Mouse (Mus musculus): ENCODE measurements around the gene Naip1.
A peak's percentile ranks its signal among the peaks of the same experiment; 100 is the strongest.
"Not testable (repeated sequence)": the region's sequence is repeated elsewhere in the genome, so short reads cannot be mapped to it uniquely, and the experiment has no call there.

Naip1 gene

DNA sequence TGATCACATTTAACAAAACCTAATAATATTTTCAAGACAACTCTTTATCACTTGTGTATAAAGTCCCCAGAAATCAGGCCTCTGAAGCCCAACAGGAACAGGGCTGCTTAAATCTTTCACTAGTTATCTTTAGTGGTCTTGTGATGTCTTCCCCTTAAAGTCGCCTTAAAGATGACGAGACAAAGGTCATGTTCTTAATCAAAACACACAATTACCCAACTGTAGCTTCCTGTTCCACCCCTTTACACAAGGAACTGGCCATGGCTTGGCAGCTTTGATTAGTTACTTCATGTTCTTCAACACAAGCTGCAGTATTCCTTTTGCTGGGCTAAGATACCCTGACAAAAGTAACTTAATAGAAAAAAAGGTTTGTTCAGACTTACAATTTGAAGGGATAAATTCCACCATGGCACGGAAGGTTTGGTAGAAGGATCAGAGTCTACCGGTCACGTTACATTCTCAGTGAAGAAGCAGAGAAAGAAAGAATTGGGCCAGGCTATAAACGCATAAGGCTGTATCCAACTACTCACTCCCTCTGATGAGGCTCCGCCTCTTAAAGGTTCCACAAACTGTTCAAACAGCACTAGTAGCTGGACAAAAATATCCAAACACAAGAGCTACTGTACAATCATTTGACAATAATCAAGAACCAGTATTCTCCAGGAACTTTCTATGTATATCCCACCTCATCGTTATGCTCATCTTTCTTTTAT lies at the start of gene Naip1:
Naip1 (minus strand) TSS at position 455 of the 713 bp plus-strand sequence.
- not testable (repeated sequence) for DNase-seq

DNA sequence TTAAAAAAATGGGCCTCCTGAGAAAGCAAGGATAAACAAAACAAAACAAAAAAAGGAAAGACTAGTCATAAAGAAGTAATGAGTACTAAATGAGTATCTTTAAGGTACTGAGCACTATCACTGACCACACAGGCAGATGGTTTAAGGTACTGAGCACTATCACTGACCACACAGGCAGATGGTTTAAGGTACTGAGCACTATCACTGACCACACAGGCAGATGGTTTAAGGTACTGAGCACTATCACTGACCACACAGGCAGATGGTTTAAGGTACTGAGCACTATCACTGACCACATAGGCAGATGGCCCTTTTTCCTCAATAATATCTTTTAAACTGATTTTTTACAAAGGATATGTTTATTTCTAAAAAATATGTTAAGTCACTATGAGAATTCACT lies 47.0 kb upstream of the Naip1 start:
- not testable (repeated sequence) for DNase-seq

DNA sequence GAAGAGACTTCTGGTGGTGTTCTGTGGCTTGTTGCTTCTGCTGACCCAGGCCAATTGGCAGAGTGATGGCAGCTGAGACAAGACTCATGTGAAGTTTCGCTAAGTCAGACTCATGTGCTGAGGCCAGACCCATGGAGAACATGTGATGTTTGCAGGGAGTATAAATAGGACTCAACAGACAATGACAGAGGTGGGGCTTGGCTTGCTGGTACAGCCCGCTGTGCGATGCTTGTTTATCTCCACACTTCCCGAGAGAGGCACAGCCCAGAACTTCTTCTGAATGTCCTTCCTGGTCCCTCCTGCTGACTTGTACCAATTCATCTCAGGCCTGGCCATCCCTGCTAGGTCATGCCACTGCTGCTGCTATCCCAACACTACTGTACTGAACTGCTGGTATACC lies 42.7 kb upstream of the Naip1 start:
- peak; percentile 52 for DNase-seq

DNA sequence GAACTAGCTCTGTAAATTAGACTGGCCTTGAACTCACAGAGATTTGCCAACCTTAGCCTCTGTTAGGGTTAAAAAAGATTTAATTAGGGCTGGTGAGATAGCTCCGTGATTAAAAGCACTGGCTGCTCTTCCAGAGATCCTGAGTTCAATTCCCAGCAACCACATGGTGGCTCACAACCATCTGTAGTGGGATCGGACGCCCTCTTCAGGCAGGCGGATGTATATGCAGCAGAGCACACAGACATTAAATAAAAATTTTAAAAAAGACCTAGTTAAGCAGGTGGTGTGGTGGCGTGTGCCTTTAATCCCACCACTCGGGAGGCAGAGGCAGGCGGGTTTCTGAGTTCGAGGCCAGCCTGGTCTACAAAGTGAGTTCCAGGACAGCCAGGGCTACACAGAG lies 41.7 kb upstream of the Naip1 start:
- DNase-seq = not testable (repeated sequence)

DNA sequence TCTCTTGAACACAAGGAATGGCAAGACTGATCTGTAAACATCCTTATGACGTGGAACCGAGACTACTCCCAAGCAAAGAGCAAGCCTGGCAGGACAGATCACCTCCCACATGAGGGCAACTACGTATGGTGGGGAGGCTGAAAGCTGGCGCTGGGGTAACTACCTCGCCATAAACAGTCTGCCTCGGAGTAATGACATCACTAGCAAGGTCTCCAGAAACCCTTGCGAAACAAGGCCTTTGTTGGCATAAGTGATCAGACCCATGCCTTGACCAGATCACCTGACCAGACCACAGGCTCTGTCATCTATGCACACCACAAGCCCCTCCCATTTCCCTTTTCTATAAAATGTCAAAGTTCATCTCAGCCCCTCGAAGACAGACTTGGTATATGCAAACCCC lies 40.6 kb upstream of the Naip1 start:
- no peak for DNase-seq

DNA sequence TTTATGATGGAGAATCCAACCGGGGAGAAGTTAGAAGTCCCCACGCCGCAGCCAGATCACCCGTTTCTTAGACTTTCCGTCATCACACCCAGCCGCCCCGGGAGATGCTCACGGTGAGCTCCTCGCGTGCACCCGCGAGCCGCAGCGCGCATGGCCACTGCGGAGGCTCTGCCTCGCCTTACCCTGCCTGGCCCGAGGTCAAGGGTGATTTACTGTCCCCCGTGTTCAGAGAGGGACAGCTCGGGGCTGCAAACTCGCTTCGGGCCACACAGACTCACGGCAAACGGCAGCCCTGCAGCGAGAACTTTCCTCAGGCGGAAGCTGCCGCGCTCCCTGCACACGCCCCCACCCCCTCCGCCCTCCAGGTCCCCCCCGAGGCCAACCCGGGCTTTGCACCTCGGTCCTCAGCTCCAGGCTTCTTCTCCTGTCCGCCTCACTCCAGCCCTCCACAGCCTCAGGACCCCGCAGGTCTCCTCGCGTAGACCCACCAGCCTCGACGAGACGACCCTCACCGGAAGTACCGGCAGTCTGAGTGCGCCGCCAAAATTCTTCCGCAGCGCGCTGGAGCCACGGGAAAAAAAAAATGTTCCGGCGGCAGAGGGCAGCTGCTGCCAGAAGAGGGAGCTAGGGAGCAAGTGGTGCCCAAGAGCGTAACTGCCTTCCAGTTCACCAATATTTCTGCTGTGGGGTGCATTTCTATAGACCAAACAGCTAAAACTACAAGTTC lies 39.6 kb upstream of the Naip1 start, which contains the start of gene Gtf2h2:
Gtf2h2 (minus strand) TSS at position 519 of the 727 bp plus-strand sequence.
- DNase-seq = peak; percentile 91

DNA sequence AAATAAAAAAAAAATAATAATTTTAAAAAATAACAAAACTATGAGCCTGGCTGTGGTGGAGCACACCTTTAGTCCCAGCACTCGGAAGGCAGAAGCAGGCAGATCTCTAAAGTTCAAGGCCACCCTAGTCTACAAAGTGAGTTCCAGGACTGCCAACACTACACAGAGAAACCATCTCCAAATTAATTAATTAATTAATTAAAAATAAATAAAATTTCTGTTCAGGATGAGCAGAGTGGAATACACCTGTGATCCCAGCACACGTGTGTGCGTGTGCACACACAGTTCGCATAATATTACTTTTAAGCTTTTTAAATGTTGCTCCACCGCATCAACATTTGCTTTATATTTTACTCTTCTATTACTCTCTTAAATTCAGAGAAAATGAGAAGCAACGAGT lies 39.0 kb upstream of the Naip1 start:
- DNase-seq = no peak

DNA sequence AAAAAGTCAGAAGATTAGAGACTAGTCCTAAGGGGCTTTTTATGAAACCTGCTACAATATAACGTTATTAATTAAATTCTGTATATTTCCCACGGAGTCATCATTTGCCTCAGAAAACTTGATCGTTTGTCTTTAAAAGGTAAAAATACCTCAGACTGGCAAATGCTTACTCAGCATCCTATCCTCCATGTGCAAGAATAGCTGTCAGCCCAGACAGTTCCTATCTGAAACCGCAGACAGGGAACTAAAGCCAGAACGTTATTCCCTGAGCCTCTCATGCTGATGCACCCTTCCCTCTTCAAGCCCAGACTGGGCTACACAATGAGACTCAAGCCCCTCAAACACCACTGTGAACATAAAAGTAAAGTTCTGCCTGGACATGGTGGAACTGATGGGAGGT lies 37.8 kb upstream of the Naip1 start:
- DNase-seq = no peak

DNA sequence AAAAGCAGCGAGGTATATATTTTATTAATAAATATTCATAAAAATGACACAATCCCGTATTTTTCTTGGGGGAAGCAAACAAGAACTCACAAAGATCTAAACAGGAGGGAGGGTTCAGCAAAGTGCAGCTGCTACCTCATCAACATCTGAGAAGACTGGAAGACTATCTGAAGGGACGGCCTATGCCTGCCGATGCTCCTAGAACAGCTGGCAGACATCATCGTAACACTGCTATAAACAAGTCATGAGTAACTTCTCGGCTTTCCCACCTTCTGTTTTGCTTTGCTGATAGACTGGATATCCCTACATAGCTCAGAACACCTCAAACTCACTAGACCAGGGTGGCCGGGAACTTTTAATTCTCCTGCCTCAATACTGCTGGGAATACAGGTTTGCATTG lies 30.9 kb upstream of the Naip1 start:
- DNase-seq = no peak

DNA sequence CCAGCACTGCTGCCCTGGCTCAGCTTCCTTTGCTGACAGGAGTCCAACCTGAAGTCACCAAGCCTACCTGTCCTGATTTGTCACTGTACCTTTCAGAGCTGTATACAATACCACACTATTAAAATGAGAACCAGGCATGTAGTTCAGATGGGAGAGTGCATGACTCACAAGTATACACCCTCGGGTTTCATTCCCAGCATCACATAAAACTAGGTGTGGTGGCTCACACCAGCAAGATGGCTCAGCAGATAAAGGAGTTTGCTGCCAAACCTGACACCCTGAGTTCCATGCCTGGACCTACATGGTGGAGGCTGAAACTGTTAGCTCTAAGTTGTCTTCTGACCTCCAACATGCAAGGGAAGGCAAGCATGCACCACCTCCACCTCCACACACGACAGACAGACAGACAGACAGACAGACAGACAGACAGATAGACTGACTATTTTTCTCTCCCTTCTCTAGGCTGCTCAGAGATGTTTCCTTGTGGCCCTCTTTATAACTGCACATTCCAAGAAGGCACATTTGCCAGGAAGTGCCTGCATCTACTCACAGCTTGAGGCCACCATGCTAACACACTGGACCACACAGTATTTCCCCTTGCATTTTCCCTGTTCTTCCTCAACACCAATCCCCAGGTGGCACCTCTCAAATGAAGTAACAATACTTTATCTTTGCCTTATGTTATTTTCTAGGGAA lies 11.0 kb upstream of the Naip1 start:
- DNase-seq = no peak

DNA sequence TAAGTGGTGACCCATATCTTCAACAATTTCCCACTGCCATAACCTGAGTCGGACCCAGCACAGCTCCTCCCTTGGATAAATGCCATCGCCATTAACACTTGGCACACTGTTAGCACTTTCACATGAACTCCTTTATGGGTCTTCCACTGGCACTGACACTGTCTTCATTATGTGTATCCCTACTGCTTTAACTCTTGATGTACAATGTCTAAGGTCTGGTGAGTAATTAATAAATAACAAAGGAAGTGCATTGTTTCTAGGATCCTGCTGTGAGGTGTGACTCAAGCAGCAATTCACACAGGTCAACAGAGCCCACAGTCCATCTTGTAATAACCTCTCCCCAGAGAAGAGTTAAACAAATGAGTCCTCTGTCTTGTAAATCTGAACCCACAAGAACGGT lies 8.7 kb upstream of the Naip1 start:
- no peak for DNase-seq

DNA sequence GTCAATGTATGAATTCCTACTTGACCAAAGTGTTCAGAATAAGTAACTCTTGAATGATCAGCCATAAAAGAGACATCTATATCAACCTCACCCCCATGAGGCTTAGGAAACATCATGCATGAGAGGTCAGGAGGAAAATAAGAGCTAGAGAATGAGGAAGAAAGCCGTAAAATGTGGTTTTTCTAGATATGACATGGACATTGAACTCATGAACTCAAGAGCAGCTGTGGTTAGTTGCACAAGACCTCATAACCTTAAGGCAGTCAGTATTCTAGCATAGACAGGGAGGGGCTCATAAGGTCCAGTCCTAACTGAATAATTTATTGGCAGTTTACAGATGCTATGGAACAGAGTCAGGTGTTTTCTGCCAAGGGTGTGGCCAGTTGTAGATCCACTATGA lies 3.2 kb downstream of the Naip1 start:
- DNase-seq = no peak

DNA sequence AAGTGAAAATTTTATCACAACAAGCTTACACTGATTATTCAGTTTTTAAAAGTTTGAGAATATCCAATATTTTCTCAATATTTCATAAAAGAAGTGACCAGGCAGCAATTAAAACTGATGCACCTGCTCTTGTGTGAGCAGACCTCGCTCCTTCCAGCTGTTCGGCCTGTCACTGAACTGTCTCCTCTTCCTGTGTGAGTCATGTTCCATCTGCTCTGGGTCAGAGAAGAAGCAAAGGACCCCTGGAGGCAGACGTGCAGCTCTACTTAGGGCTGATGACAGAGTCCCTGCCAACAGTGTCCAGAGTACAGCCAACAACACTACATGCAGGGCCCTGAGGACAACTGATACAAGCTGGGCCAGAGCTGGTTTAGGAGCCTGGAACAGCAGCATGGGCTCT lies 12.6 kb downstream of the Naip1 start:
- DNase-seq = no peak

DNA sequence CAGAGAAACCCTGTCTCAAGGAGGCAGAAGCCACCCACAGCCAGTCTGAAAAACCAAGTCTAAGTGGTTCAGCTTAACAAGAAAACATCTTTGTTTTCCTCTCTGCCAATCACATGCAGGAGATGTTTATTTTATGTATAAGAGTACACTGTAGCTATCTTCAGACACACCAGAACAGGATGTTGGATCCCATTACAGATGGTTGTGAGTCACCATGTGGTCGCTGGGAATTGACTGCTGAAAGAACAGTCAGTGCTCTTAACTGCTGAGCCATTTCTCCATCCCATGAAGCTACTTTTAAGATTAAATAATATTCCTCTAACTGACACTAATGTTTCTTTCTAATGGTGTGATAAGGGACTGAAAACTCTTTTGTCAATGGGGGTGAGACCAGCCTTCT lies 14.0 kb downstream of the Naip1 start:
- no peak for DNase-seq

DNA sequence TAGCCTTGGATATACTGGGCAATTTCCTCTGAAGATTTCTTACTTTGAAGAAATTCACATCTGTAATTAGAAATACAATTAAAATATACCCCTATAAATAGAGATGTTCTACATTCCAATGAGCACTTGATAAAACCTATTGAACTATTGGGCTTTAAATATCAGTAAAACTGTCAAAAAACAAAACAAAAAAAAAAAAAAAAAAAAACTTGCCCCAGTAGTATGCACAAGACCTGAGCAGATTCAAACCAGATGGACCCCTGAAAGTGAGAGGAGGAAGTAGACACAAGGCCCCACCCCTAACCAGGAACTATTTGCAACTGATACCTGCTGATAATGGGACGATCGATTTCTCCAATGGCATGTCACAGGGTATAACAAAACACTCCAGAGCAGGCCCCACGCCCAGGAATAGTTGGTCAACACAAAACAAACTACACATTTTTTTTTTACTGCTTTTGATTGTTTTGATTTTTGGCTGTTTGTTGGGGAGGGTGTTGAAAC lies 15.3 kb downstream of the Naip1 start:
- no peak for DNase-seq

DNA sequence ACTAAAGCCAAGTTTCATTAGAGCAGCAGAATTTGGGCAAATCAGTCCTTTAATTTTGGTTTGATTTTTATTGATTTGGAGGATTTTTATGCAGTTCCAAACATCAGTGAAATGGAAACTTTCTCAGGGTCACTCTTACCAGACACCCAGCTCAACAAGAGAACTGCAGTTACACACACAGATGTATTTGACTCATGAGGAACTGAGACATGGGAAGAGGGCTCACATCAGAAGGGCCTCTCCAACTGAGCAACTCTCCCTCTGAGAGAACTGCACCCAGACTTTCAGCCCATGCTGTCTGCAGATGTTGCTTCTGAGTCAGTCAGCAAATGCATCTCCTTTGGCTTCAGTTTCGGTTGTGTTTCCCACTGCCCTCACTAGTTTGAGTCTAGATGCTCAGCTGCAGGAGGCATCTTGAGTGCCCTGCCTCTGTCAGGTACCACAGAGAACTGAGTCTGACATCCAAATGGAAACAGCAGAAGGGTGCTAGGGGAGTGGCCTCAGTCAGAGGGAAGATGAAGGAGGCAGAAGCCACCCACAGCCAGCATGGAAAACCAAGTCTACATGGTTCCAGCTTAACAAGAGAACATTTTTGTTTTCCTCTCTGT lies 16.0 kb downstream of the Naip1 start:
- not testable (repeated sequence) for DNase-seq

DNA sequence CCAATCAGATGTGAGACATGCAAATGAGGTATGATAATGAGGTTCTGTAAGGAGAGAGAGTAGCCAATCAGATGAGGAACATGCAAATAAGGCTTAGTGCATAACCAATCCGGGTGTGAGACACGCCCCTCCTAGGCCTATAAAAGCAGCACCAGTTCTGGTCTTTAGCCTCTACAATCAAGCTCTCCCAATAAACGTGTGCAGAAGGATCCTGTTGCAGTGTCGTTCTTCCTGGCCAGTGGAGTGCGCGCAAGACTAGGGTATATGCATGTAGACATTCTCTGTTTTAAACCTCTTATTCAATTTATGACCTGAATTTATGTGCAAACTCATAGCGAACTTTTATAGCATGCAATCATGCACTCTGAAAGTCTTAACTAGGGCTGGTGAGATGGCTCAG lies 32.7 kb downstream of the Naip1 start:
- not testable (repeated sequence) for DNase-seq

DNA sequence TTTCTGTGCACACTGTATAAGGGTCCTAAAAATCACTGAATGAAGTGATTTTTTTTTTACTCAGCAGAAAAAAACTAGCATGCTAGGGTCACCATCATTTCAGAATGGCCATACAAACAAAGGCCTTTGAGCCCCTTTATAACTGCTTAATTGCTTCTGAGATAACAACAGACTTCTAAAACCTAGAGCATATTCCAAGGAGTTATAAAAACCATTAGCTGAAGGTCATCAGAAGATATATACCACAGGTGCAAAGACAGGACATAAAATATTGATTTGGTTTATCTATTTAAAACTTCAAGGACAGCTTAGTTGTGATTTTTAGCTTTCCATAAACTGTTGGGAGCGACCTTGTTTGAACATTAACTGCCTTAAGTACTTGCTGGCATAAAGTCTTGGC lies 38.2 kb downstream of the Naip1 start:
- DNase-seq = no peak

DNA sequence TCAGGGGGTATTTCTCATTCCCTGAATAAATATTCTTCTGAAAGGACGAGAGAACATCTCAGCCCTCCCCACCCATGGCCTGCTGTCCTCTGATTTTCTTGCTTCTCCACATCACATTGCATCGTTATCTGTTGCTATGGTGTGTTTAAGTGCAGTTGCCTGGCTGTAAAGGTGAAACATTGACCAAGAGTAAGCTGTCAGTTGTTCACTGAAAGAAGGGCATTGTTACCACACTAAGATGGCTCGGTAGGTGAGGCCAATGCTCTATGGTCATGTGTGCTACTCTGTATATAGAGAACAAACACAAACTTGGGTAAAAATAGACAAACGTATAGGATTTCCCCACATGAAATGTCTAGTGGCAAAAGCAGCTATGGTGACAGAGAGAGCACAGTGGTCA lies 42.8 kb downstream of the Naip1 start:
- no peak for DNase-seq

DNA sequence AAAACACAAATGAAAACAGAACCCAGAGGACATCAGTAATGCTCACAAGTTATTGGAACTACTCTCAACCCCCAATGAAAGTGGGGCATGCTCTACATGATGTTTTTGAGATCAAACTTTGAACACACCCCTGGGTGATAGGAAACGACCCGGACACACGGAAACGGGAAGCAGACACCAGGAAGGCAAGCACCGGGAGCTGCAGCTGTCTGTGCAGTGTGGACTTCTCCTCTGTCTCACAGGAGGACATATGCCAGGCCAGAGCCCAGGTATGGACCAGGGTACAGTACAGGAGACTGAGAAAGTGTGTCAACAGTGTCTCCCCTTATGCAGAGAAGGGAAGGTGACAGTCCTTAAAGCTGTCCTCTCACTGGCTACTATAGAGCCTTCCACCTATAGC lies 43.5 kb downstream of the Naip1 start:
- no peak for DNase-seq

DNA sequence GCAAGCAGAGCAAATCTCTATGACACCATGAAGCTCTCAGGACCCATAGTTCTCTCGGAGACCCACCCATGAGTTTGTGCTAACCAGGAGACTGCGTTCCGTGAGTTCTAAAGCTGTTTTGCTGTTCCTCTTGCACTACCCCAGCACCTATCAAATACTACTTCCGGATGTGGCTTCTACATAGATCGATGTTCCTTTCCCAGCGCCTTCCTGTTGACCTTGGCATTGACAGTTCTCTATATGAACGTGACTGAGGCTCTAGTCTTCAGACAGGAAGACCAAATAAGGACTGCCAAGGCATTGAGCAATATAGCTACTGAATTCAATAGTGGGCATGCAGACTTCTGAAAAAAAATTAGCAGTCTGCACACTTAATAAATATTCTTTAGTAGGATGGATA lies 44.4 kb downstream of the Naip1 start:
- DNase-seq = no peak

DNA sequence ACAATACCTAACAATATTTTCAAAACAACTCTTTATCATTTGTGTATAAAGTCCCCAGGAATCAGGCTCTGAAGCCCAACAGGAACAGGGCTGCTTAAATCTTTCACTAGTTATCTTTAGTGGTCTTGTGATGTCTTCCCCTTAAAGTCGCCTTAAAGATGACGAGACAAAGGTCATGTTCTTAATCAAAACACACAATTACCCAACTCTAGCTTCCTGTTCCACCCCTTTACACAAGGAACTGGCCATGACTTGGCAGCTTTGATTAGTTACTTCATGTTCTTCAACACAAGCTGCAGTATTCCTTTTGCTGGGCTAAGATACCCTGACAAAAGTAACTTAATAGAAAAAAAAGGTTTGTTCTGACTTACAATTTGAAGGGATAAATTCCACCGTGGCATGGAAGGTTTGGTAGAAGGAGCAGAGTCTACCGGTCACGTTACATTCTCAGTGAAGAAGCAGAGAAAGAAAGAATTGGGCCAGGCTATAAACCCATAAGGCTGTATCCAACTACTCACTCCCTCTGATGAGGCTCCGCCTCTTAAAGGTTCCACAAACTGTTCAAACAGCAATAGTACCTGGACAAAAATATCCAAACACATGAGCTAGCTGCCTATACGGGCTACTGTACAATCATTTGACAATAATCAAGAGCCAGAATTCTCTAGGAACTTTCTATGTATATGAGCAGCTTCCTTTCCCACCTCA lies 49.6 kb downstream of the Naip1 start:
- DNase-seq = not testable (repeated sequence)

DNA sequence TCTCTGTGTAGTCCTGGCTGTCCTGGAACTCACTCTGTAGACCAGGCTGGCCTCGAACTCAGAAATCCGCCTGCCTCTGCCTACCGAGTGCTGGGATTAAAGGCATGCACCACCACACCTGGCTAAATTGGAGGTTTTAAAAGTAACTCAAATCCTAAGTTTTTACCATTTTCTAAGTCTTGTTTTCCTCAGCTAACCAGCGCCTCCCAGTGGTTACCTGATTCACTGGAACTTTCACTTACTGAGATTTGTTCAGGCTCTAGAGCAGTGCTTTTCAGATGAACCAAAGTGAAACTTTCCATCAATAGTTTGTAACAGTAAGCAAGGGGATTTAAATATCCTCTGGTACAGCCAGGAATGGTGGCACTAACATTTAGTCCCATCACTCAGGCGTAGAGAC lies 61.6 kb downstream of the Naip1 start:
- peak; percentile 5 for DNase-seq

Measured in lung, postnatal 14 days (tissue).